Mouse (Mus musculus): ENCODE measurements at regions not wholly inside any gene's neighbourhood (a gene's known extent, or its start where the extent isn't known, plus 50 kb on each side); places are given as distances from the start of the nearest gene placed in this dataset.
"Not testable (repeated sequence)": the region's sequence is repeated elsewhere in the genome, so short reads cannot be mapped to it uniquely, and the experiment has no call there.

DNA sequence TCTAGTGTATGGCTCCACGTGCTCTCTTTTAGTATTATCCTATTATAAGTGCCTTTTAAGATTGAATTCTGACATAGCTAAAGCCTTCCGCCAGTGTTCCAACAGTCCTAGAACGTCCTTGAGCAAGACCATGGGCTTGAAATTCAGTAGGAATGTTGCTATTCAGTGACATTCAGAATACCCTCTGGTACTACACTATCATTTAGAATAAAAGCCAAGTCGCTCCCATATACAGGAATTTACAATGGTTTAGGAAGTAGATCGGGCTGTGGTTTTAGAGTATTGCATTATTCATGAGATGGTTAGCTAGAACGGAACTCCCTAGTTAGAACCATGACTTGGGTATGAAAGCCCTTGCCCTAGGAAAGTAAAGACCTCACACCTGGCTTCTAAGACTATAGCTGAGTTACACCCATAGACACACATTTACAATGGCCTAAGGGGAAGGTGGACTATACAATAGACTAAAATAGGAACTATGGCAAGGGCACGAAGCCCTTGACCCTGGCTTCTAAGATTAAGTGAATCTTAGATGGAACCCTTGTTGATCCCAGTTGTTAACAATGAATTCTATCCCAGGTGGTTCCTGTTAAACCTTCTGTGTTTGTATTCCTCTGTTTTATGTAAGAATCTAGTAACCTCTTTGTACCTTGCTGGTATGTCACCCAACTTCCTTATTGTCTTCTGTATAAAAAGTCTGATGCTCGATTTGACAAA is 50.7 kb upstream of the Tmem17 start:
- not testable (repeated sequence) for TF ChIP-seq CTCF, EP300 (IDR thresholded peaks at IDR 0.05; ENCODE audit: low read depth)
